Mouse (Mus musculus) R1 (cell line): Measurements from ENCODE around the gene Wnt8b.

Experiments used
- DNase-seq: peaks from one replicate; pipeline ENCODE4 v3.0.0-alpha.2; 2018; ENCODE audit warnings: low read depth, low spot score

The Wnt8b gene

GRCm38 (mm10) chr19:44554861-44555590 lies 61.8 kb downstream of the Wnt8b start, which contains the start of gene Ndufb8:
TSS of gene Ndufb8 (minus strand) at chr19:44555440.
- DNase-seq = peak; percentile 96

GRCm38 (mm10) chr19:44562652-44563206 lies 69.5 kb downstream of the Wnt8b start, which contains the start of gene Hif1an:
TSS of gene Hif1an (plus strand) at chr19:44562850.
- peak; percentile 99 for DNase-seq
